Mouse (Mus musculus) right cerebral cortex, postnatal 4 days (tissue): ENCODE measurements at regions not wholly inside any gene's neighbourhood (a gene's known extent, or its start where the extent isn't known, plus 50 kb on each side); places are given as distances from the start of the nearest gene placed in this dataset.

Source experiments
- DNase-seq: peaks from one replicate; pipeline ENCODE4 v3.0.0-alpha.2; 2022

- no peak for DNase-seq
Measured at GRCm38 (mm10) chr5:47339807-47340206, 643.1 kb upstream of the Slit2 start.

- DNase-seq = no peak
Measured at GRCm38 (mm10) chr5:47370184-47370583, 612.8 kb upstream of the Slit2 start.

GRCm38 (mm10) chr5:47385930-47386329 is 597.0 kb upstream of the Slit2 start:
- no peak for DNase-seq

- DNase-seq = no peak
Measured at GRCm38 (mm10) chr5:47386750-47387149, 596.2 kb upstream of the Slit2 start.

- no peak for DNase-seq
Measured at GRCm38 (mm10) chr5:47390735-47391134, 592.2 kb upstream of the Slit2 start.

GRCm38 (mm10) chr5:47396874-47397273 is 586.1 kb upstream of the Slit2 start:
- DNase-seq = no peak

- no peak for DNase-seq
Measured at GRCm38 (mm10) chr5:47421916-47422315, 561.0 kb upstream of the Slit2 start.

- DNase-seq = no peak
Measured at GRCm38 (mm10) chr5:47426040-47426439, 556.9 kb upstream of the Slit2 start.

- DNase-seq = no peak
Measured at GRCm38 (mm10) chr5:47426467-47426866, 556.5 kb upstream of the Slit2 start.

- DNase-seq = no peak
Measured at GRCm38 (mm10) chr5:47429217-47430172, 553.4 kb upstream of the Slit2 start.

GRCm38 (mm10) chr5:47431599-47432328 is 551.2 kb upstream of the Slit2 start:
- DNase-seq = no peak

- no peak for DNase-seq
Measured at GRCm38 (mm10) chr5:47436455-47436854, 546.5 kb upstream of the Slit2 start.

- no peak for DNase-seq
Measured at GRCm38 (mm10) chr5:47446305-47447028, 536.5 kb upstream of the Slit2 start.

GRCm38 (mm10) chr5:47464848-47465247 is 518.1 kb upstream of the Slit2 start:
- no peak for DNase-seq

- no peak for DNase-seq
Measured at GRCm38 (mm10) chr5:47469394-47469793, 513.5 kb upstream of the Slit2 start.

- DNase-seq = no peak
Measured at GRCm38 (mm10) chr5:47472027-47472825, 510.7 kb upstream of the Slit2 start.

GRCm38 (mm10) chr5:47479908-47480307 is 503.0 kb upstream of the Slit2 start:
- no peak for DNase-seq

- no peak for DNase-seq
Measured at GRCm38 (mm10) chr5:47496218-47496617, 486.7 kb upstream of the Slit2 start.

- no peak for DNase-seq
Measured at GRCm38 (mm10) chr5:47502764-47503416, 480.0 kb upstream of the Slit2 start.

GRCm38 (mm10) chr5:47508689-47509301 is 474.1 kb upstream of the Slit2 start:
- no peak for DNase-seq
